Mouse (Mus musculus) lung, postnatal 0 days (tissue): ENCODE data around the gene Pik3cd.

Source experiments
- CTCF ChIP-seq: IDR thresholded peaks from 2 replicates; pipeline ENCODE4 v1.5.1; 2016; ENCODE audit warnings: antibody characterized with exemption, mild to moderate bottlenecking
- EP300 ChIP-seq: IDR thresholded peaks from 2 replicates; pipeline ENCODE4 v1.6.1; 2016; ENCODE audit warnings: antibody characterized with exemption, mild to moderate bottlenecking, control low read depth

GRCm38 (mm10) chr4:149684841-149685623, 17.3 kb downstream of the Pik3cd start:
- TF ChIP-seq CTCF (no peak), EP300 (no peak)
